Mouse (Mus musculus) gastrocnemius, postnatal 14 days (tissue): ENCODE results near the gene Jak3. TPM values are rescaled to one million over a fixed set of nuclear protein-coding genes. Genes with fewer than 3 reads are reported as not detected.
A peak's percentile ranks its signal among the peaks of the same experiment; 100 is the strongest.
"Not testable (repeated sequence)": the region's sequence is repeated elsewhere in the genome, so short reads cannot be mapped to it uniquely, and the experiment has no call there.

Experiments used
- DNase-seq: peaks from one replicate; pipeline ENCODE4 v3.0.0; 2021; ENCODE audit warnings: mixed read lengths
- intact Hi-C: fragments of 180-260 bp; cut with DNase I; formaldehyde crosslinking; loops from one replicate; pipeline ENCODE4 v1.15.1; 2025; ENCODE audit warnings: low total_unique reads
- microRNA-seq, 2 experiments: library from miRNA; unstranded; fragments of <30 nt; microRNA quantifications; one replicate each; pipeline ENCODE4 v1.2.0; 2021
- total RNA-seq, 2 experiments: library from RNA; stranded (reverse); gene quantifications; 2 replicates each; pipeline ENCODE4 v1.2.3; 2021

Jak3 gene
- total RNA-seq, 2 experiments from 2014 or later, result 2.6 to 2.8 TPM

GRCm38 (mm10) chr8:71711574-71711973 lies 35.5 kb downstream of the Jak3 start:
- intact Hi-C loops, result no loop called here
- DNase-seq, result no peak

GRCm38 (mm10) chr8:71715531-71715930 lies 39.4 kb downstream of the Jak3 start:
- no peak for DNase-seq
- intact Hi-C loops, result no loop called here

- intact Hi-C loops, result no loop called here
- no peak for DNase-seq
Observed at GRCm38 (mm10) chr8:71716561-71717053, 40.5 kb downstream of the Jak3 start.

- no peak for DNase-seq
- intact Hi-C loops, result no loop called here
Observed at GRCm38 (mm10) chr8:71717096-71717495, 41.0 kb downstream of the Jak3 start.

- intact Hi-C loops, result no loop called here
- no peak for DNase-seq
Observed at GRCm38 (mm10) chr8:71718252-71718651, 42.2 kb downstream of the Jak3 start.

- intact Hi-C loops, result no loop called here
- DNase-seq, result no peak
Observed at GRCm38 (mm10) chr8:71719218-71719617, 43.1 kb downstream of the Jak3 start.

GRCm38 (mm10) chr8:71719928-71720457 lies 43.9 kb downstream of the Jak3 start:
- no peak for DNase-seq
- intact Hi-C loops, result no loop called here

- no peak for DNase-seq
- intact Hi-C loops, result no loop called here
Observed at GRCm38 (mm10) chr8:71723047-71723551, 47.0 kb downstream of the Jak3 start.

GRCm38 (mm10) chr8:71724389-71724788 lies 48.3 kb downstream of the Jak3 start:
- no peak for DNase-seq
- intact Hi-C loops, result no loop called here

- intact Hi-C loops, result no loop called here
- peak; percentile 55 for DNase-seq
Observed at GRCm38 (mm10) chr8:71725122-71725924, 49.2 kb downstream of the Jak3 start, which contains the start of gene Fcho1. Gene Fcho1, minus strand, starts transcription at chr8:71725716.

- no peak for DNase-seq
- intact Hi-C loops, result no loop called here
Observed at GRCm38 (mm10) chr8:71728240-71728785, 52.2 kb downstream of the Jak3 start.

- no peak for DNase-seq
- intact Hi-C loops, result no loop called here
Observed at GRCm38 (mm10) chr8:71728826-71729620, 52.9 kb downstream of the Jak3 start.

GRCm38 (mm10) chr8:71731652-71732230 lies 55.6 kb downstream of the Jak3 start:
- no peak for DNase-seq
- intact Hi-C loops, result no loop called here

GRCm38 (mm10) chr8:71738316-71738715 lies 62.2 kb downstream of the Jak3 start:
- intact Hi-C loops, result not testable (repeated sequence)

More at GRCm38 (mm10) chr8:71738316-71738715, 62.2 kb downstream of the Jak3 start:
- DNase-seq, result not testable (repeated sequence)

Small RNA genes lying within 50 kb of the gene (microRNA-seq; reads per million reads assigned to microRNA genes)
- 0 to 0.64 reads per million in 2 experiments for gene Mir6769b

Other genes starting within 250 kb of the Jak3 start
- 10 to 100 TPM; 22.8 to 27.6 TPM for gene Abhd8, start 212.6 kb upstream of the Jak3 start, total RNA-seq
- gene Mrpl34, start 211.3 kb upstream of the Jak3 start, total RNA-seq, result 10 to 100 TPM; 44.0 to 45.2 TPM
- 10 to 100 TPM; 28.3 to 31.8 TPM for gene Dda1, start 207.1 kb upstream of the Jak3 start, total RNA-seq
- 10 to 100 TPM; 14.4 to 16.2 TPM for gene Ano8, start 190.3 kb upstream of the Jak3 start, total RNA-seq
- gene Gtpbp3, start 188.2 kb upstream of the Jak3 start, total RNA-seq, result 1 to 10 TPM; 7.5 to 8.5 TPM
- gene Plvap, start 164.5 kb upstream of the Jak3 start, total RNA-seq, result 10 to 100 TPM in 1 of 2 experiments, 1 to 10 TPM in 1; 7.7 to 11.7 TPM
- under 1 TPM in 1 of 2 experiments, not detected in 1; 0.33 TPM for gene Ccdc194, start 150.6 kb upstream of the Jak3 start, total RNA-seq
- 1 to 10 TPM; 8.6 to 9.3 TPM for gene Bst2, start 138.8 kb upstream of the Jak3 start, total RNA-seq
- gene Mvb12a, start 133.4 kb upstream of the Jak3 start, total RNA-seq, result 10 to 100 TPM; 20.4 to 20.6 TPM
- gene Tmem221, start 117.4 kb upstream of the Jak3 start, total RNA-seq, result under 1 TPM in 1 of 2 experiments, not detected in 1; 0.21 TPM
- under 1 TPM in 1 of 2 experiments, not detected in 1; 0.18 TPM for gene Nxnl1, start 109.7 kb upstream of the Jak3 start, total RNA-seq
- 10 to 100 TPM; 29.9 to 50.8 TPM for gene Slc27a1, start 107.4 kb upstream of the Jak3 start, total RNA-seq
- 10 to 100 TPM; 40.5 to 43.3 TPM for gene Pgls, start 84.1 kb upstream of the Jak3 start, total RNA-seq
- under 1 TPM; 0.59 to 0.82 TPM for gene Fam129c, start 78.6 kb upstream of the Jak3 start, total RNA-seq
- gene Colgalt1, start 65.3 kb upstream of the Jak3 start, total RNA-seq, result 10 to 100 TPM; 35.6 to 39.3 TPM
- under 1 TPM; 0.18 to 0.20 TPM for gene Unc13a, start 4.5 kb upstream of the Jak3 start, total RNA-seq
- 1 to 10 TPM; 1.1 to 1.5 TPM for gene Insl3, start 12.9 kb downstream of the Jak3 start, total RNA-seq
- 1 to 10 TPM; 5.2 to 5.5 TPM for gene B3gnt3, start 25.5 kb downstream of the Jak3 start, total RNA-seq
- under 1 TPM; 0.39 to 0.53 TPM for gene Fcho1, start 49.4 kb downstream of the Jak3 start, total RNA-seq
- gene Zfp709, start 205.7 kb downstream of the Jak3 start, total RNA-seq, result 1 to 10 TPM; 2.7 to 3.1 TPM
- gene Zfp882, start 232.3 kb downstream of the Jak3 start, total RNA-seq, result 1 to 10 TPM; 1.5 to 2.5 TPM
- gene Zfp617, start 232.3 kb downstream of the Jak3 start, total RNA-seq, result 10 to 100 TPM; 17.9 to 18.4 TPM